Mouse (Mus musculus) kidney, postnatal 10 days (tissue): ENCODE data around the gene Wsb1.
"Not testable (repeated sequence)": the region's sequence is repeated elsewhere in the genome, so short reads cannot be mapped to it uniquely, and the experiment has no call there.

ENCODE experiments used
- DNase-seq: peaks from one replicate; pipeline ENCODE4 v3.0.0; 2021; ENCODE audit warnings: mixed read lengths

Gene Wsb1

DNA sequence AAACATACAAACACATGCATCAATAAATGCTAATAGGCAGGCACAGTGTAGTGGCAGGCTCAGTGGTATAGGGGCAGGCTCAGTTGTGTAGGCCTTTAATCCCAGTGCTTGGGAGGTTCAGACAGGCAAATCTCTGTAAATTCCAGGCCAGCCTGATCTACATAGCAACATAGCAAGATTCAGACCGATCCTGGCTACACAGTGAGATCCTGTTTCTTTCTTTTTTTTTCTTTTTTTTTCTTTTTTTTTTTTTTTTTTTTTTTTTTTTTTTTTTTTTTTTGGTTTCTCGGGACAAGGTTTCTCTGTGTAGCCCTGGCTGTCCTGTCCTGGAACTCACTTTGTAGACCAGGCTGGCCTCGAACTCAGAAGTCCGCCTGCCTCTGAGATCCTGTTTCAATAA lies 5.7 kb upstream of the Wsb1 start:
- DNase-seq = not testable (repeated sequence)

GRCm38 (mm10) chr11:79258738-79259137 lies 4.3 kb upstream of the Wsb1 start:
- DNase-seq = no peak

- DNase-seq = peak; percentile 77
Observed at GRCm38 (mm10) chr11:79253542-79254390, 705 bp downstream of the Wsb1 start.

DNA sequence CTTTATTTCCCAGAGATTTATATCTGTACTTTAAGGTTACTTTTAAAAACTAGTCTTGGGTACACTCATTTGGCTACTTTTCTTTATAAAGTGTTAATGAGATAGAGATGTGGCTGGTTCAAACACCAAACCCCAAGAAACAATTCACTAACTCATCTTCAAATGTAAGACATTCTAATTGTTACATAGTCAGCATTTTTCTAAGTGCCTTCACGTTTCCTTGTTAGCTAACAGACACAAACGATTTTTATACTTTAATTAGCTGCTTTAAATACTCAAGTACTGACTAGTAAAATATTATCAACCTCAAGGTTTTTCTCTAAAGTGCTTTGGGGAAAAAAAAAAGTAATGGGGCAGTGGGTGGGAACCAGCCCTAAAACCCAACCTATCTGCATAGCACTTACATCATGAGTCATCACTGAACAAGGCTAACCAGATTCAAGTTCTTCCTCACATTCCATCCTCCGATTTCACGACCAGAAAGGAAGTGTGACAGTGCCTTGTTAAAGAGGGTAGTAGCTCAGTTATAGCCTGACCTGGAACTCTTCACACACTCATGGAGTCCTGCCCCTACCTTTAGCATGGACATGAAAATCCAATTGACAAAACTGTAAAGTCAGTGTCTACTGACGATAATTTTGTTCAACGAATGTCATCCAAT lies 1.5 kb downstream of the Wsb1 start:
- DNase-seq = no peak

GRCm38 (mm10) chr11:79239024-79239423 lies 15.4 kb downstream of the Wsb1 start:
- DNase-seq = no peak

DNA sequence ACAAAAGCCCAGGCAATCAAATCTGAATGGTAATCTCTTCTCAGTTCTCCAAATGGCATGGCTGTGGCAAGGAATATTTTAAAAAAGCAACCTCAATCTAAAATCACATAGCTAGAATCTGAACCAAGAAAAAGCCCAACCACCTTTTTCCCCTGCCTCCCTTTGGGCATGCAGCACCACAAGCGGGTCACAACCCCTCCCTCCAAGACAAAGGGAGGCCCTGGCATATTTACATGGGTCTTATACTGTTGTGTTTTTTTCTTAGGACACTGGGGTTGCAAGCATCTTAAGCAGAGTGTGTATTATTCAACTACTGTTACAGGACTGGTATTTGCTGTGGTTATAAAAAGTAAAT lies 16.1 kb downstream of the Wsb1 start:
- peak; percentile 64 for DNase-seq

DNA sequence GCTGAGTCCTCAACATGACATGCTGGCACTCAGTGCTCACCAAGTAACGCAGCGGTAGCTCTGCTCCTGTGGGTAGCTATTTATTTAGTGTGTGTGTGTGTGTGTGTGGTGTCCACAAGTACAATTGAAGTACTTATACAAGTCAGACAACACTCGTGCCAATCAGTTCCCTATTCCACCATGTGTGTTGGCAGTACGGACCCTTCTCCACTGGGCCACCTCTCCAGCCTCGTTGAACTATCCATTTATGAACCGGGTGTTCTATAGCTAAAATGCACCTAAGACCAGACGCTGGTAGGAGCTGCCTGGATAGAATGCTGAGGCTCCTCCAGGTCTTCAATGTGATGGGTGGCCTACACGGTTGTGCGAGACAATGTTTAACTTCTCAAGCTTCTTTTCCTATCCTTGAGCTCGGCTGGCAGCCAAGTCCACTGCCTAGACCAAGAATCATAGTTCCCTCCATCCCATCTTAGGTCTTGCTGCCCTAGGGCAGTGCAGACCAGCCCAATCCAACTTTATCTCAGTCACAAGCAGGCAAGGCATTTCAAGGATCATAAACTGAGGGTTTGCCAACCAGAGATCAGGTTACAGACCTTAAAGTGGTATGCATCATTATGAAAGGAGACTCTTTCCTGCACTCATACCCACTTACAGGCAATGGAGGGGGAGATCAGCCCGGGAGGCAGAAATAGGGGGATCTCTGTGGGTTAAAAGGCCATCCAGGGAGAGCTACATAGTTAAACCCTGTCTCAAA lies 16.6 kb downstream of the Wsb1 start:
- DNase-seq = peak; percentile 92

DNA sequence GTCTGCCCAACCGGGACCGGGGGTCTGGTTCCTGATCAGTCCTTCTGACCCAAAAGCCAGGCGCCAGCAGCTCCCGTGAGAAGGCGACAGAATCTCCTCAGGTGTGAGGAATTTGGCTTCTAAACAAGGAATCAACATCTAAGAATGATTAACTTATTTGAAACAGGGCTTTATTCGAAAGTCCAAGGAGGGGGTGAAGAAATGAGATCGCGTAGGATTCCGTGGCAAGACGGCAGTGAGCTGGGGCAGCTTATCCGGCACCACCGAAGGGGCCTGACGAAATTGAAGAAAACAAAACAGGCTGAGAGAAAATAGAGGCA lies 24.3 kb downstream of the Wsb1 start:
- DNase-seq = no peak

DNA sequence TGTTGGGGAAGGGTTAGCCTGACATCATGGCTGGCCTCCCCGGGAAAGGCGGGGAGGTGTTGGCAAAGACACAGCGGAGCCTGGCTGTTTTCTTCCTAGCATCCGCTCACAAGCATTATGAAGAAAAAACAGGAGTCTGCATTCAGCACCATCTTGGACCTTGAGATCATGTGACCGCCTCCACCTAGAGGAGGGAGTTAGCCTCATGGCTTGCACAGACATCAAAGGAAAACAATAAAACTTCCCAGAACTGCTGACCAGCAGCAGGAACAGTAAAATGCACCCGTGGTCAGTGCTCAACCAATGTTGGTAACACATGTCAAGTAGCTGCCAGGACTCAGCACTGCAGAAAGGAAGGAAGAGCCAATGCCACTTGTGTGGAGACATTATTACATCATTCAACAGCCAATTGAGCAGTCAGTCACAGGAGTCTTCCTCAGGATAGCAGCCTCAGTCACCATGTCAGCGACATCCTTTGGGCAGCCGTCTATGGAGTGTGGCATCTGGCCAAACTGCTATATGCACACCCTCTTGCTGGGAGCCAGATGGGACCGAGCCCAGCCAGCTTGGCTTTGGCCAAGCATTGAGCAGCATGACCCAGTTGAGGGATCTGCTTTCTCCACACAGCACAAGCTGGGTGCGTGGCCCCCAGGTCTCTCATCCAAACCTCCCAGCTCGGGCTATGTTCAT lies 24.8 kb downstream of the Wsb1 start:
- DNase-seq = peak; percentile 75

GRCm38 (mm10) chr11:79229057-79229504 lies 25.4 kb downstream of the Wsb1 start:
- peak; percentile 79 for DNase-seq

- no peak for DNase-seq
Observed at GRCm38 (mm10) chr11:79228089-79228488, 26.4 kb downstream of the Wsb1 start.

- no peak for DNase-seq
Observed at GRCm38 (mm10) chr11:79225371-79226155, 28.9 kb downstream of the Wsb1 start.

- peak; percentile 93 for DNase-seq
Observed at GRCm38 (mm10) chr11:79224562-79225280, 29.8 kb downstream of the Wsb1 start.

DNA sequence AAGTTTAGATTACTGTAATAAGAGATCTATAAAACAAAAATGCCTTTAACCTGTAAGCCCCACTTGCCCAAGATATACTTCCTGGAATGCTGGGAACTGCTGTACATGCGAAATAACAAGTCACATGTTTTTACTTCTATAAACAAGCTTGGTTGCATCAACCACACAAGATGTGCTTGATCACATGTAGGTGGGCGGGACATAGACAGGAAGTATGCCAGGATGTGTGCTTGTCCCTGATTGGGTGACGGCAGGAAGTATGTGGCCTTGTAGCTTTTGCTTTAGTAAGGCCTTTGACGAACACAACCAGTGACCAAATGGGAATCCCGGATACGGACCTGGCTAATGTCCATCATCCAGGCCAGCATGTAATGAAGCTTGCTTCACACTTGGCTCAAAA lies 31.1 kb downstream of the Wsb1 start:
- DNase-seq = peak; percentile 46

GRCm38 (mm10) chr11:79222661-79223060 lies 31.8 kb downstream of the Wsb1 start:
- DNase-seq = no peak

DNA sequence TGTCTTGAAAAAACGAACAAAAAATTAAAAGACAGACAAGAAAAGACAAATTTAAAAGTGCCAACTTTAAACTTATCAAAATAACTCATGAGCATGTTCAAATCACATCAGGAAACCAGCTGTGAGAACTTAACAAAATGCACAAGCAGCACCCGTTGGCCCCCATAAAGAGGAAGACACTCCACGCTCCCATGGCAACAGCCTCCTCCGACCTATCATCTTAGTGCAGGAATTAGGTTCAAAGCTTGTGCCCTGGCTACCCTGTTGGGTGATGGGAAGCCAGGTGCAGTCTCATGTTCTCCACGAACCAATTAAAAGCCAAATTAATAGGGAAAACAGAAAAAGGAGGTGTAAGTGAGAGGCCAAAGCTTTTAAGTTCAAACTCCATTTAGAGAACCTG lies 32.8 kb downstream of the Wsb1 start:
- DNase-seq = no peak

DNA sequence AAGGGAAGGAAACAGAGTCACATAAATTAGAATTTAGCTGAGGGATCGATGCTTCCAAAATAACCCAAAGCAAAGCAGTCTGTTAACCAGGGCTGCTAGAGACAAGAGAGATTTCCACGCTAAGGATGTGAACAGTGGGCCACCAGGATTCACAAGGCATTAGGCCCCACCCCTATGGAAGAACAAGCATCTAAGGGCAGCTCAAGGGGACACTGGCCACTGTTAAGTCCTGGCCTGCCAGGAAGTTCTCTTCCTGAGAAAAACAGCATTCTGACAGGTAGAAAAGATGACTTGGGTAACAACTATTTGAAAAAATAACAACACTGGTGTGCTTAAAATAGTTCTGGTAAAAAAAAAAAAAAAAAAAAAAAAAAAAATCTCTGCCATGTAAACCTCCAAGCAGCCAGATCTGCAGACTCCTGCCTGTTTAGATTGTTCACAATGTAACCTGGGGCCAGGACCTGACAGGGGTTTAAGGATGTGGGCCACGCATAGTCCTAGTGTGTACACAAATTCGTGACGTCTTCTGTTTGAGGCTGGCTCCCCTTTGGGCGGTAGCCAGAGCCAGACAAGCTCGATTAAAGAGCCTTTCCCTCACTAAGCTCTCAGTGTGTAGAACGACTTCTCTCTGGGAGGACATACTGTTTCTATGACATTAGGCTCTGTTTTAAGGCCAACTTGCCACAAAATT lies 35.4 kb downstream of the Wsb1 start:
- peak; percentile 34 for DNase-seq

DNA sequence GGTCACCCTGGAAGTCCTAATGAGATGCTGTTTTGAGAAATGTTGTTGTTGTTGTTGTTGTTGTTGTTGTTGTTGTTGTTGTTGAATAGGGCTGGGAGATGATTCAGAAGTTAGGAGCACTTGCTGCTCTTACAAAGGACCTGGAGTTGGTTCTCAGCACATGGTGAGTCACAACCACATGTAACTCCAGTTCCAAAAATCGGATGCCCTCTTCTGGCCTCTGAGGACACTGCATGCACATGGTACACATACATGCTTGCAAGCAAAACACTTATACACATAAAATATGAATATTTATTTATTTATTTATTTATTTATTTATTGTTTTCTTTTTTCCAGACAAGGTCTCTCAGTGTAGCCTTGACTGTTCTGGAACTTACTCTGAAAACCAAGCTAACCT lies 36.4 kb downstream of the Wsb1 start:
- no peak for DNase-seq

DNA sequence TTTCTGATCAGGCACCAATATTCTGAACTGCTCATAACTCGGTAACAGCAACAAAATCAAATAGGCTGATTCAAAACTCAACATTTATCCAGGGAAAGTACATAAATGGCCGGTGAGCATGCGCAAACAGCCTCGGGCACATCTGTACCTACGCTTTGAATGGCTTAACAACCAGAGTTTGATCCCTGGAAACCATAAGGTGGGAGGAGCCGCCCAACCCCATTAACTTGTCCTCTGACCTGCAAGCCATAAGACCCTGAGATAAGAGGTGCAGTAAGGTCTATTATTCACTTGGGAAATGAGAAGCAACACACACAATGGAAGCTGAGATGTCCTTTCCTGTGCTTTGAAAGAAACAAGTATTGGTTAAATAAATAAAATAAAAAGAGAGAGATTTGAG lies 37.3 kb downstream of the Wsb1 start:
- no peak for DNase-seq

GRCm38 (mm10) chr11:79215539-79215938 lies 38.9 kb downstream of the Wsb1 start:
- no peak for DNase-seq

GRCm38 (mm10) chr11:79214015-79214418 lies 40.5 kb downstream of the Wsb1 start:
- DNase-seq = peak; percentile 97
